Mouse (Mus musculus) midbrain, embryonic 10.5 days (tissue): ENCODE data around the gene Dbn1. TPM values are rescaled to one million over a fixed set of nuclear protein-coding genes. Genes with fewer than 3 reads are reported as not detected.

Experiments used
- DNase-seq: peaks from one replicate; pipeline ENCODE4 v3.0.0-alpha.2; 2017; ENCODE audit warnings: low spot score
- H3K27ac ChIP-seq: fragments of 300-500 bp; sonication (generic); replicated peaks from 2 replicates; pipeline ENCODE4 v1.5.1; 2016; ENCODE audit warnings: mild to moderate bottlenecking
- H3K27me3 ChIP-seq: fragments of 300-500 bp; sonication (generic); 2 replicates; pipeline ENCODE4 v1.6.1; 2016; ENCODE audit warnings: low read depth, mild to moderate bottlenecking; ENCODE audit not compliant: poor library complexity, severe bottlenecking
- H3K36me3 ChIP-seq: fragments of 300-500 bp; sonication (generic); 2 replicates; pipeline ENCODE4 v1.6.1; 2016; ENCODE audit warnings: mild to moderate bottlenecking, moderate library complexity
- H3K4me1 ChIP-seq: fragments of 300-500 bp; sonication (generic); 2 replicates; pipeline ENCODE4 v1.6.1; 2016
- H3K4me3 ChIP-seq: fragments of 300-500 bp; sonication (generic); 2 replicates; pipeline ENCODE4 v1.5.1; 2016; ENCODE audit warnings: mild to moderate bottlenecking, moderate library complexity
- H3K9me3 ChIP-seq: fragments of 300-500 bp; sonication (generic); replicated peaks from 2 replicates; pipeline ENCODE4 v1.6.1; 2016; ENCODE audit warnings: mild to moderate bottlenecking
- WGBS: fragments of 180-500 bp; shearing (Covaris S2); methylation state at CpG from one replicate; pipeline ENCODE4 v1.1.7; 2016; 5-methylcytosine and 5-hydroxymethylcytosine counted together
- polyA plus RNA-seq: library from polyadenylated mRNA; unstranded; fragments of >200 nt; fragmentation: Nextera tagmentation; extraction: Ambion mirVana; gene quantifications from 2 replicates; pipeline ENCODE4 v1.2.1, GENCODE M21; 2016

Gene Dbn1
- polyA plus RNA-seq, 1 experiment from 2014 or later, result 381 TPM

GRCm38 (mm10) chr13:55483593-55483992 lies 4.3 kb downstream of the Dbn1 start:
- Histone ChIP-seq H3K27me3 (no peaks in the 10 kb centered on the region), H3K36me3 (peaks cover 65% of the 10 kb centered on the region), H3K27ac (peak overlapping the region; percentile 97), H3K9me3 (no peaks in the 10 kb centered on the region), H3K4me3 (peak overlapping the region; percentile 69), H3K4me1 (peaks cover 61% of the 10 kb centered on the region)
- 23% methylated on average over 15 of the region's 15 CpGs for WGBS
- peak; percentile 83 for DNase-seq

- peaks cover 56% of the 10 kb centered on the region for H3K4me1 ChIP-seq
Observed at GRCm38 (mm10) chr13:55483071-55483470, 4.8 kb downstream of the Dbn1 start.

GRCm38 (mm10) chr13:55482542-55482941 lies 5.4 kb downstream of the Dbn1 start:
- WGBS, result 90% methylated on average over 7 of the region's 7 CpGs
- H3K9me3 ChIP-seq, result no peaks in the 10 kb centered on the region
- DNase-seq, result no peak
- H3K4me1 ChIP-seq, result peaks cover 55% of the 10 kb centered on the region
- no peaks in the 10 kb centered on the region for H3K27me3 ChIP-seq
- peaks cover 75% of the 10 kb centered on the region for H3K36me3 ChIP-seq
- H3K27ac ChIP-seq, result no peak overlapping the region
- no peak overlapping the region for H3K4me3 ChIP-seq

More at GRCm38 (mm10) chr13:55483071-55483470, 4.8 kb downstream of the Dbn1 start:
- H3K27ac ChIP-seq, result peak overlapping the region; percentile 97
- H3K36me3 ChIP-seq, result peaks cover 69% of the 10 kb centered on the region
- no peaks in the 10 kb centered on the region for H3K9me3 ChIP-seq
- H3K27me3 ChIP-seq, result no peaks in the 10 kb centered on the region
- peak overlapping the region; percentile 69 for H3K4me3 ChIP-seq
- 60% methylated on average over 9 of the region's 9 CpGs for WGBS
- no peak for DNase-seq

GRCm38 (mm10) chr13:55479929-55480328 lies 8.0 kb downstream of the Dbn1 start:
- peaks cover 58% of the 10 kb centered on the region for H3K4me1 ChIP-seq
- no peak for DNase-seq
- H3K27ac ChIP-seq, result no peak overlapping the region

GRCm38 (mm10) chr13:55479008-55479407 lies 8.9 kb downstream of the Dbn1 start:
- WGBS, result 82% methylated on average over 7 of the region's 7 CpGs
- no peaks in the 10 kb centered on the region for H3K9me3 ChIP-seq
- DNase-seq, result no peak
- no peak overlapping the region; the same call in 1 of the 2 replicates for H3K27ac ChIP-seq
- peaks cover 58% of the 10 kb centered on the region for H3K4me1 ChIP-seq
- H3K4me3 ChIP-seq, result no peak overlapping the region
- H3K36me3 ChIP-seq, result peaks cover 95% of the 10 kb centered on the region
- peaks cover under 1% of the 10 kb centered on the region; the same call in 1 of the 2 replicates for H3K27me3 ChIP-seq

More at GRCm38 (mm10) chr13:55479929-55480328, 8.0 kb downstream of the Dbn1 start:
- Histone ChIP-seq H3K36me3 (peaks cover 87% of the 10 kb centered on the region), H3K9me3 (no peaks in the 10 kb centered on the region), H3K27me3 (no peaks in the 10 kb centered on the region), H3K4me3 (no peak overlapping the region)

GRCm38 (mm10) chr13:55478036-55478435 lies 9.9 kb downstream of the Dbn1 start:
- peaks cover 6% of the 10 kb centered on the region; the same call in 1 of the 2 replicates for H3K27me3 ChIP-seq
- H3K9me3 ChIP-seq, result no peaks in the 10 kb centered on the region
- H3K27ac ChIP-seq, result no peak overlapping the region
- 47% methylated on average over 5 of the region's 5 CpGs for WGBS
- peaks cover 99% of the 10 kb centered on the region for H3K36me3 ChIP-seq
- peaks cover 58% of the 10 kb centered on the region for H3K4me1 ChIP-seq
- H3K4me3 ChIP-seq, result no peak overlapping the region
- peak; percentile 52 for DNase-seq

GRCm38 (mm10) chr13:55477492-55477891 lies 10.4 kb downstream of the Dbn1 start:
- peaks cover 58% of the 10 kb centered on the region for H3K4me1 ChIP-seq

GRCm38 (mm10) chr13:55476256-55476655 lies 11.7 kb downstream of the Dbn1 start:
- no peak for DNase-seq
- 90% methylated on average over 8 of the region's 8 CpGs for WGBS
- Histone ChIP-seq H3K36me3 (peaks cover 81% of the 10 kb centered on the region), H3K27ac (peak overlapping the region; percentile 65; the same call in 1 of the 2 replicates), H3K27me3 (peaks cover 6% of the 10 kb centered on the region; the same call in 1 of the 2 replicates), H3K4me1 (peaks cover 66% of the 10 kb centered on the region), H3K9me3 (no peaks in the 10 kb centered on the region), H3K4me3 (peak overlapping the region; percentile 11; the same call in 1 of the 2 replicates)

More at GRCm38 (mm10) chr13:55477492-55477891, 10.4 kb downstream of the Dbn1 start:
- no peak overlapping the region for H3K27ac ChIP-seq
- peaks cover 6% of the 10 kb centered on the region; the same call in 1 of the 2 replicates for H3K27me3 ChIP-seq
- H3K36me3 ChIP-seq, result peaks cover 94% of the 10 kb centered on the region
- no peaks in the 10 kb centered on the region for H3K9me3 ChIP-seq
- H3K4me3 ChIP-seq, result no peak overlapping the region
- no peak for DNase-seq
- WGBS, result 77% methylated on average over 16 of the region's 16 CpGs

GRCm38 (mm10) chr13:55475750-55476149 lies 12.2 kb downstream of the Dbn1 start:
- Histone ChIP-seq H3K4me3 (no peak overlapping the region), H3K4me1 (peaks cover 71% of the 10 kb centered on the region), H3K36me3 (peaks cover 76% of the 10 kb centered on the region), H3K27ac (no peak overlapping the region), H3K9me3 (no peaks in the 10 kb centered on the region), H3K27me3 (peaks cover 6% of the 10 kb centered on the region; the same call in 1 of the 2 replicates)
- no peak for DNase-seq
- WGBS, result 88% methylated on average over 5 of the region's 5 CpGs

- peak; percentile 80 for DNase-seq
- Histone ChIP-seq H3K4me1 (peaks cover 82% of the 10 kb centered on the region), H3K27me3 (peaks cover 14% of the 10 kb centered on the region), H3K36me3 (peaks cover 65% of the 10 kb centered on the region), H3K27ac (peak overlapping the region; percentile 78), H3K4me3 (peak overlapping the region; percentile 31), H3K9me3 (no peaks in the 10 kb centered on the region)
- 23% methylated on average over 5 of the region's 5 CpGs for WGBS
Observed at GRCm38 (mm10) chr13:55474621-55475069, 13.3 kb downstream of the Dbn1 start.

GRCm38 (mm10) chr13:55473961-55474360 lies 13.9 kb downstream of the Dbn1 start:
- Histone ChIP-seq H3K4me1 (peaks cover 89% of the 10 kb centered on the region), H3K27me3 (peaks cover 16% of the 10 kb centered on the region), H3K36me3 (peaks cover 59% of the 10 kb centered on the region), H3K4me3 (peak overlapping the region; percentile 31), H3K9me3 (no peaks in the 10 kb centered on the region), H3K27ac (peak overlapping the region; percentile 60)
- DNase-seq, result peak; percentile 29
- 67% methylated on average over 11 of the region's 11 CpGs for WGBS

GRCm38 (mm10) chr13:55473076-55473831 lies 14.7 kb downstream of the Dbn1 start:
- peak; percentile 62 for DNase-seq
- WGBS, result 17% methylated on average over 18 of the region's 18 CpGs
- H3K4me1 ChIP-seq, result peaks cover 96% of the 10 kb centered on the region
- peaks cover 16% of the 10 kb centered on the region for H3K27me3 ChIP-seq
- H3K27ac ChIP-seq, result peak overlapping the region; percentile 90
- H3K36me3 ChIP-seq, result peaks cover 52% of the 10 kb centered on the region
- H3K9me3 ChIP-seq, result no peaks in the 10 kb centered on the region
- peak overlapping the region; percentile 78 for H3K4me3 ChIP-seq
